Mouse (Mus musculus) gastrocnemius, postnatal 4 days (tissue): ENCODE measurements around the gene Mepe. TPM values are rescaled to one million over a fixed set of nuclear protein-coding genes. Genes with fewer than 3 reads are reported as not detected.

Experiments used
- DNase-seq, 2 experiments: peaks; one replicate each; pipeline ENCODE4 v3.0.0; 2021 to 2022; ENCODE audit warnings: low spot score in 2 of 2, mixed read lengths in 2 of 2
- microRNA-seq: library from miRNA; unstranded; fragments of <30 nt; microRNA quantifications from one replicate; pipeline ENCODE4 v1.2.0, GENCODE M21; 2021
- total RNA-seq, 2 experiments: library from RNA; stranded (reverse); gene quantifications; 2 replicates each; pipeline ENCODE4 v1.2.3; 2021

Mepe gene
- total RNA-seq, 2 experiments from 2014 or later, result not detected

DNA sequence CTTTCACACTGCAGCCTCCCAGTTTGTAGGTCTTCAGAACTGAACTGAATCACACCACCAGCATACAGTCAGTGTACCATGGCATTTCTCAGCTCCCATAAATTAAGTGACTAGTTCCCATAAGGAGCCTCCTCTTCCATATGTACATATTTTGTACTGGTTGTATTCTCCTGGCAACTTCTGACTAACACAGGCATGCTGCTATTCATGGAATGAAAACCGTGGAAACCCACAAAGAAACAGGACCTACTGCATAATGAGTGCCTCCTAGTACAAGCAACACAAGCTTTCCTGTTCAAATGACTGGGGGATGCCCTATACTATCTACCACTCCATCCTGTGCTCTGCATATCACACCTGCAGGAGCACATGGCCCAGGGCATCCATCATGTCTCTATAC is 25.9 kb downstream of the Mepe start:
- DNase-seq, result no peak

DNA sequence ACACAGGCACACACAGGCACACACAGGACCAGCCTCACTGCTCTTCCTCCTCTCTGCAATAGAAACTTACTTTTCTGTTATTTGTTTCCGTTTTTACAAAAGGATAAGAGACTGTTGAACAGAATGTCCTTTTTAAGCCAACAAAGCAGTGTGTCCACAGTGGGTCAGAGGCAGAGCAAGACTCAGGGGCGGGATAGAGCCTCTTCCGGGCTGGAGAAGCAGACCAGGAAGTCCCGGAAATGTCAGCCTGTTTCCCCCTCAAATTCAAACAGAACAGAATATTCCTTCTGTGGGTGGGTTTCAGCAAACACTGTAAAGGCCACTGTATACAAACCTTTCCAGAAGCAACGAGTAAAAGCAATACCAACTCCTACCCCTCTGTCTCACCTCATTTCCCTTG is 26.7 kb downstream of the Mepe start:
- DNase-seq, result no peak

DNA sequence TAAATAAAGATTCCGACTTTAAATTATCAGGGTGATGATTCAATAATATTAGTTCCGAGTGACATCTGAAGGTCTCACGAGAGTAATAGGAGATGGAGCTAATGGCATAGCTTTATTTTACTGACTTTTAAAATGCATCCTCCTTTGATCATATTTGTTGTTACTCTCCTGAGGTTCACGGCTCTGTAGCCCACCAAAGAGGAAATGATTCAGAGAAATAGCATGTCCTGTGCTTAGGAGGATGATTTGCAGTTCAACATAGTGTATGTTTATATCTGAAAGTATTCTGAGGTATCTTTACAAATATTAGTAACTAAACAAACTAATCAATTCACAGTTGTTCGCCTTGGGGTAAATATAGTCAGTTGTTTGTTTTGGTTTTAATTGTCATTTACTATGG is 32.4 kb downstream of the Mepe start:
- no peak for DNase-seq

DNA sequence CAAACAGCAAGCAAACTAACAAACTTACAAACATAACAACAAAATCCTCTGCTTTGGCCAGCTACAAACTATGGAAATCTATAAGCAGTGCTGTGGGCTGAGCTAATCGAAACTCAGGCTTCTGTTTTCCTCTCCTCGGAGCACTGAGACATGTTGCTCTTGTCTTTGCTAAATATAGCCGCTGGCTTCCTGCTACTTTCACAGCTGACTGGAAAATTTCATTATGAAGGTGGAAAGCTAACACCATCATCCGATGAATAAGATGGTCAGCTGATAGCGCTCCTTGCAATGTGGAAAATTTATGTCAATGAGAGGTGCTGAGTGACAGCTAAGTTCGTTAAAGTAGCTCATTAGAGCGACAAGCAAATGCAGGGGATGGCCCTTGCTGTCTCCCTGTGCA is 33.5 kb downstream of the Mepe start:
- no peak for DNase-seq

DNA sequence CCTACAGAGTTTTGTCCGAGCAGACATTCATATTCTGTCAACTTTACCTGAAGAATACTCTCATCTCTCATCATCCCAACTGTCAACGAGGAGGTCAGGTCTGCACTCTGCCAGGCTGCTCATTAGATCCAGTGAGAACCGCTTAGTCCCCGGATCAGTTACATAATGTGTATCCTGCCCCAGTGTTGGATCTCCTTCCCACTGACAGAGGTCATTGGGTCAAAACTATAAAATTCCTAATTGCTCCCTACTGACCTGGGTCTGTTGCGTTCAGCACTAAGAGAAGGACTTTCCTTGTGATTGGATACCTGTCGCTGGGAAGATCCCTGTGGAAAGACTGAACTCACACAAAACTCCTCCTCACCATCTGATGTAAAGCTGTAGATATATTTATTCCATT is 34.1 kb downstream of the Mepe start:
- DNase-seq, result no peak

DNA sequence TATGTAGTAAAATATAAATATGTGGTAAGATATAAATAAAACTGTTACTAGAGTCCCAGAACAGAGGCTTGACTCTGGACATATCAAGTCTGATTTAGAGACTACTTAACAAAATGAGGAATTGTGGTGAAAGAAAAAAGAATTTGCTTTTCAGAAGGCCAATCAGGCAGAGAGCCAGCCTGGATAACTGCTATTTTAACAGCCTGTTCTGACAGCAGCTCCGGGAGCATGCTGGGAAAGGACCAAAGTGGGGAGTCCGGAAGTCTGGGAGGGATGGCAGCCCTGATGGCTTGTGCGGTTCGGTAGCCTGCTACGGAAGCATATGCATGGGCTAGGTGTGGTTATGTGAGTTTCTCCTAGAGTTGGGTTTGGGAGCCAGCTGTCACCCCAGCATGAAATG is 45.5 kb downstream of the Mepe start:
- no peak for DNase-seq

DNA sequence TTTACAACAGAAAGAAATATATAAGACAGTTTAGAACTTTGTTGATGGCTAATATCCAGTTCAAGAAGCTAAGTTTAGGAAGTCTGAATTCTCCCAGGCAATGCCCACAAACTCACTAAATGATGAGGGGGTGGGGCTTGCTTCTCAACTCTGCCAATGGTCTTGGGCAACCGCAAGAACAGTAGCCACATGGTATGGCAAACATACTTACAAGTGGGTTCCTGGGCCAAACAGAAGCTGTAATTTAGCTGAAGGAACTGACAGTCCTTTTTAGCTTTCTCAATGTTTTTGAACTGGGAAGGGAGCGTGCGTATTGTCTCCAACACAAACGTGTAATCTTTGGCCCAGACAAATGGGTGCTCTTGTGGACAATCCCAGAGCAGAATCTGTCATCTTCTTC is 46.2 kb downstream of the Mepe start:
- DNase-seq, result no peak

DNA sequence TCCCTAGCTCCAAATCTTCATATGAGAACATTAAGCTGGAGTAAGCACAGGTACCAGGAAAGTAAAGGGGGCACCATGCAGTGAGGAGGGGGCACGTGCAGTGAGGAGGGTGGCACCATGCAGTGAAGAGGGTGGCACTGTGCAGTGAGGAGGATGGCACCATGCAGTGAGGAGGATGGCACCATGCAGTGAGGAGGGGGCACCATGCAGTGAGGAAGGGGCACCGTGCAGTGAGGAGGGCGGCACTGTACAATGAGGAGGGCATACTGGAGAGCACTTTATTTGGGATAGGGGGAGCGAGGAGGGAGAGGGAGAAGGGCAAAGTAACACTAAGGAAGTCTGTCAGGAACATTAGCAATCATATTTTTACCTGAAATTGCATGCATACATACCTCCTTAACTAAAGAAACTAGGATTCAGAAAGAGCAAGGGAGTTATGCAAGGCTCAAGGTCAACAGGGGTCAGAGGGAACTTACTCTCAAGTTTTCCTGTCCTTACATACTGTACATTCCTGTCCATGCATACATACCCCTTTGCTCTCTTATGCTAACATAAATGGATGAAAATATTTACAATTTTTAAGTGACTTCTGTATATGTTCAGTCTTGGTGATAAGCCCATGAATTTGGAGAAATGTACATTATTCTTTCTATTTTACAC is 48.6 kb downstream of the Mepe start:
- DNase-seq, result no peak

DNA sequence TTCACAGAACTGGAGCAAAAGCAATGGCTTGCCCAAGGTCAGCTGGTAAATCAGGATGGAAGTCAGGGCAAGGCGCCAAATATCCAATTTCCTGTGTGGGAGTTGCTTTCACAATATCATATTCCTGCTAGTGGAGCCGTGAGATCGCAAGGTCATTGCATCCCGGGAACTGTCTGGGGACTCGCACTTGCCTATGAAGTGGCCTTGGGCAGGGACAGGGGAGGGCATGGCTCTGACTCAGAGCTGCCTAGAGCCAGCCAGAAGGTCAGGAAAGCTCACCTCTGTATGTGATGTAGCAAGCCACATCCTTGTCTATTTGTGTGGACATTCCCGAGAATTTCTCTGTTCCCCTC is 49.2 kb downstream of the Mepe start:
- DNase-seq, result peak; percentile 23 to 48

DNA sequence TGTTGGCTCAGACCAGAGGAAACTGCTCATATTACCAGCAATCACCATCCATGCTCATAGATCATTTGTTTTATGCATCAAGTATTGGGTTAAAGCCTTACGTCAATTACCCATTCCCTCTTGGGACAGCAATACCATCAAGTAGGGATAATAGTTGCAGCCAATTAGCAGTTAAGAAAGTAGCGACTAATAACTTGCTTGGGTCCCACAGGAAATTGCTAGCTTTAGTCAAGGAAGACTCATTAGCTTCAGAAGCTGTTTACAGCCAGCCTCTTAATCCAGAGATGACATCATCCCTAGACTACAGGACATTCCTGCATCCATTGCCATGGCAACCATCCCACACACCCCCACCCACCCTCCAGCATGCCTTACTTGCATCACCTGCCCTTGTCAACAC is 50.0 kb downstream of the Mepe start:
- DNase-seq, result no peak

DNA sequence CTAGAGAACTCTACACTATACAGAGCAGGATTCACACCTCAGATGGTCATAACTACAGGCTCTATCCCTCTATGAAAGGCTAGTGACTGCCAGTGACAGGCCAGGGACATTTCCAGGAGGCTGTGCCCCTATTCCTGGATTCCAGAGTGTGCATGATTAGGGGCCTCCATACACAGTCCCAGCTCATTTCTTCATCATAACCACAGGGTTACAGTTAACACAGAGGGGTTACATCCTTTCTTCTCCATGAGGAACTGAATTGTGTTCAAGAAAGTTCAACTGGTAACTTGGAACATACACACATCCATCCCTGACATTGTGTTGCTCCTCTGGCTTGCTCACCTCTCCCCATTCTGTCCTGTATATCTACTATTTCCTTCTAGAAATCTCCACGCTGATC is 51.8 kb downstream of the Mepe start:
- no peak for DNase-seq

DNA sequence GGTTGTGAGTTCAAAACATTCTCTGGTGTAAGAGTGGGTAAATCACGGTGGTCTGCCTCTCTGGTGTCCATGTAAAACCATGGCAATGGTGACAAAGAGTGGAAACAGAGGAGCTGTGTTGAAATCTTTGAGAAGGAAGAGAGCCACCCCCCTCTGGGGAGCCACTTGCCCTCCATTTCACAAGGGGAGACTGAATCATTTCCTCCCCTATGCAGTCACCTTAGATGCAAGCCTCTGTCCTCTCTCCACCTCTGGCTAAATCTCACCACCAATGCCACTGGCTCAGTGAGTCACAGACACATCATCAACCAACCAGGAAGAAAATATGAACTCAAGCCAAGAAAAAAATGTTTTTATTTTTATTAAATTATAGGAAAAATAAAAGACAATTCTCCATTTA is 55.4 kb downstream of the Mepe start:
- DNase-seq, result no peak

DNA sequence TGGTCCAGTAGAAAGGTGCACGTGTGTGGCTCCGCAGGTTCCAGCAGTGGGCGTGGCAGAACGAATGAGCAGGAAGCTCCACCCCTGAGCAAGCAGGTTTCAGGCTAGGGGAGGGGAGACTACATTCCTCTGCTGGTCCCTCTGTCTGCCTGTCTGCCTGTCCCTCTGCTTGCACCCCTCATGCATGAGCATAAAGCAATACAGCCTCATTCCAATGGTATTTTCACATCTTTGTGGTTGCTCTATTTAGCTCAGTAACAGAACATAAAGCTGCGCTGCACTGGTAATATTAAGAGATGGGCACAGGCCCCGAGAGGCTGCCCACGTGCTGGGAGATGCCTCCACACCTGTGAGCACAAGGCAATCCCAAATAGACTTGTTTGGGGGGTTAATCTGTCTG is 56.5 kb downstream of the Mepe start:
- DNase-seq, result no peak

DNA sequence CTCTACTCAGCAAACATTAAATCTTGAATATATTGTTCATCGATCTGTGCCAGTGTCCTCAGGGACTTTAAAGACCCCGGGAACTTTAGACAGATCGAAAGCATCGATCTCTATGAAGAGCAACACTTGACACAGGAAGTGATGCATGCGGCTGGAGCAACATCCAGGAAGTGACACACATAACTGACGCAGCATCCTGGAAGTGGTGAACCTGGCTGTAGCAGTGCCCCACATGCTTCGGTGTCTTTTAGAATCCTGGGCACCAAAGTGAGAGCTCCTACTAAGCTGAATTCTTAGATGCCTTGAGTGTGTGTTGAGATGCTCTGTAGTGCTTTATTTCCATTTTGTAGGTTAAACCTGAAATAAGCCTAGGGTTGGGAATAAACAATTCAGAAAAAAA is 59.4 kb downstream of the Mepe start:
- no peak for DNase-seq

DNA sequence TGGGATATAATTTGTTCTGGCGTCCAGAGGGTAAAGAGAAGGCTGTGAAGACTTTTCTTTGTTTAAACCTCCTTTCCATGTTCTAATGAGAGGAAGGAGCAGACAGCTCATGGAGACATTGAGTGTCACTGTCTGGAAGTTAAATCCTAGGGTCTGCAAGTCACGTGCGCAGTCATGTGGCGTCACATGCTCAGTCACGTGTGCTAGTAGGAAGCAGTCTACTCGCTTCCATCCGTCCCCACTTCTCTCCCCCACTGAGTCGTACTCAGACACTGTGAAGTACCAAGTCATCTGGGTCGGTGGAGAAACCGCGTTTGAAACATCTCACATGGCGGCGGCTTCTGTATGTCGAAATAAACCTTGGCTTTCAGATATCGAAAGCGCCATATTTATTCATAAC is 60.4 kb downstream of the Mepe start:
- no peak for DNase-seq

DNA sequence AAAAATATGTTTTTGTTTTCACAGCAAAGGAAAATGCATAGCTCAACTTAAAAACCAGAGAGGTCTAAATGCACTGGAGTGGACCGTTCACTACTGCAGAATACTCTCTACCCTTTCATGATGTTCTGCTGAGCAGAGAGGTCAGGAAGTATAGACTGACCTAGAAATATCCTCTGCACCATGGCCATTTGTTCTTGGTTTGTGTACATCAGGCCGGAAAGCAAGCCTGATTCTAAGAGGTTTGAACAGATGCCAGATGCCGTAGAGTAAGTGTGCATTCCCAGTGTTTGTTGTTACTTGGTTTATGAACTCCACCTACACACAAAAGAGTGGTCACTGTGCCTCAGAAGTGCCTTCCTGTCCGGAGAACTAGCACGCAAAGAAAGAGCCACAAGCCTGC is 61.8 kb downstream of the Mepe start:
- no peak for DNase-seq

Small RNAs within 50 kb of the gene (microRNA-seq; reads per million reads assigned to microRNA genes)
- not detected for gene Gm23616

Other genes starting within 250 kb of the Mepe start
- gene Gm17660, start 247.7 kb upstream of the Mepe start, total RNA-seq, result not detected
- 100 to 1,000 TPM; 226 to 268 TPM for gene Sparcl1, start 211.6 kb upstream of the Mepe start, total RNA-seq
- gene Dspp, start 154.6 kb upstream of the Mepe start, total RNA-seq, result not detected
- 1 to 10 TPM; 2.0 TPM for gene Dmp1, start 122.7 kb upstream of the Mepe start, total RNA-seq
- not detected for gene Ibsp, start 26.2 kb upstream of the Mepe start, total RNA-seq
- 1 to 10 TPM in 1 of 2 experiments, under 1 TPM in 1; 0.76 to 1.2 TPM for gene Spp1, start 109.8 kb downstream of the Mepe start, total RNA-seq
- gene Pkd2, start 134.1 kb downstream of the Mepe start, total RNA-seq, result 10 to 100 TPM; 43.1 to 49.2 TPM
- 10 to 100 TPM in 1 of 2 experiments, 1 to 10 TPM in 1; 8.5 to 11.3 TPM for gene BC005561, start 183.0 kb downstream of the Mepe start, total RNA-seq